Mouse (Mus musculus) ES-E14 (cell line): ENCODE results near the gene Gm10518. TPM values are rescaled to one million over a fixed set of nuclear protein-coding genes. Genes with fewer than 3 reads are reported as not detected.
"Not testable (repeated sequence)": the region's sequence is repeated elsewhere in the genome, so short reads cannot be mapped to it uniquely, and the experiment has no call there.

Source experiments
- DNase-seq: peaks from one replicate; pipeline ENCODE4 v3.0.0-alpha.2; 2013; ENCODE audit warnings: low read depth, low spot score
- H3K27ac ChIP-seq: 2 replicates; pipeline ENCODE4 v1.5.1; 2012; ENCODE audit warnings: low read depth, mild to moderate bottlenecking, low read length, moderate library complexity, mixed read lengths; ENCODE audit not compliant: poor library complexity, insufficient read depth, severe bottlenecking
- H3K36me3 ChIP-seq: 2 replicates; pipeline ENCODE4 v1.6.1; 2012; ENCODE audit warnings: mild to moderate bottlenecking, low read length, moderate library complexity, mixed read lengths; ENCODE audit not compliant: control insufficient read depth, poor library complexity, insufficient read depth, severe bottlenecking
- H3K4me1 ChIP-seq, 2 experiments: fragments of 150-350 bp in 1 of 2; sonication (generic) in 1 of 2; 2 replicates each; pipeline ENCODE4 v1.6.1; 2012; ENCODE audit warnings: low read length in 2 of 2, mild to moderate bottlenecking in 1 of 2, mixed read lengths in 1 of 2; ENCODE audit not compliant: control insufficient read depth in 2 of 2, insufficient read depth in 2 of 2, poor library complexity in 1 of 2
- H3K4me3 ChIP-seq, 2 experiments: fragments of 150-350 bp in 1 of 2; sonication (generic) in 1 of 2; 2 replicates each; pipeline ENCODE4 v1.5.1; 2012; ENCODE audit warnings: low read length in 2 of 2, low read depth in 1 of 2, mild to moderate bottlenecking in 1 of 2, mixed read lengths in 1 of 2; ENCODE audit not compliant: insufficient read depth in 1 of 2, poor library complexity in 1 of 2, severe bottlenecking in 1 of 2
- H3K9ac ChIP-seq: 2 replicates; pipeline ENCODE4 v1.6.1; 2012; ENCODE audit warnings: low read depth, mild to moderate bottlenecking, low read length, mixed read lengths; ENCODE audit not compliant: poor library complexity, insufficient read depth, severe bottlenecking
- H3K9me3 ChIP-seq: fragments of 150-350 bp; sonication (generic); 2 replicates; pipeline ENCODE4 v1.6.1; 2012; ENCODE audit warnings: low read depth, mild to moderate bottlenecking, low read length; ENCODE audit not compliant: control insufficient read depth, insufficient read depth
- CHD2 ChIP-seq: IDR thresholded peaks from 2 replicates; pipeline ENCODE4 v1.6.1; 2014; ENCODE audit warnings: mild to moderate bottlenecking, low read depth, low read length, inconsistent platforms
- HCFC1 ChIP-seq: IDR thresholded peaks from 2 replicates; pipeline ENCODE4 v1.6.1; 2012; ENCODE audit warnings: low read length, inconsistent platforms, borderline replicate concordance; ENCODE audit not compliant: insufficient read depth
- MAFK ChIP-seq: IDR thresholded peaks from 2 replicates; pipeline ENCODE4 v1.6.1; 2014; ENCODE audit warnings: mild to moderate bottlenecking, low read depth, low read length, inconsistent platforms; ENCODE audit not compliant: insufficient read depth
- ZC3H11A ChIP-seq: IDR thresholded peaks from 2 replicates; pipeline ENCODE4 v1.6.1; 2012; ENCODE audit warnings: low read depth, mild to moderate bottlenecking, inconsistent platforms, low read length, borderline replicate concordance
- ZNF384 ChIP-seq: IDR thresholded peaks from 2 replicates; pipeline ENCODE4 v1.6.1; 2012; ENCODE audit warnings: low read depth, low read length, inconsistent platforms
- in situ Hi-C, 2 experiments: fragments of 600-800 bp; cut with MboI; formaldehyde crosslinking; loops; one replicate each; pipeline ENCODE4 v1.15.1; 2025; ENCODE audit warnings: low sequenced_read_pairs in 2 of 2, inconsistent platforms in 1 of 2; ENCODE audit not compliant: unreplicated experiment in 2 of 2
- total RNA-seq: library from RNA; depleted of rRNA; stranded (reverse); fragments of 300-350 nt; gene quantifications from 2 replicates; pipeline ENCODE4 v1.2.3, GENCODE M21; 2012

The Gm10518 gene
- total RNA-seq, 1 experiment, result 5.0 TPM

DNA sequence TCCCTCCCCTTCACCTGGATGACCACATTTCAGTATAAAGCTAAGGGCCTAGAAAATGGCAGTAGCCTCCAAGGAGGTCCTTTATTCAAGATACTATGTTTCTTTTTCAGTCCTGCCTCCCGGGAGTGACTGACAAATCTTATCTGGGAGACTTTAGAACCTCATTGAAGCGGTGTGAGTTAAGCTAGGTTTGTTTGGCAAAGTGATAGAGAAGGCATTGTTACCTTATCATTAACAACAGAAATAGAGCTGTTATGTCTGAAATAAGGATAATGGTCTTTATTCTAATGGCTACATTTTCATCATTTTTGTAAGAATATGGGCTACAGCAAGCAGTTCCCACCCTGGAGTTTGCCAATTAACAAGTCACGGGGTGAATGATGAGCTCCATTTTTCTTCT lies 5.1 kb downstream of the Gm10518 start:
- no peak overlapping the region for H3K27ac ChIP-seq
- no peaks in the 10 kb centered on the region for H3K36me3 ChIP-seq
- no peak overlapping the region for H3K4me3 ChIP-seq
- H3K9ac ChIP-seq, result no peak overlapping the region
- no peaks in the 10 kb centered on the region for H3K4me1 ChIP-seq
- TF ChIP-seq ZC3H11A (no peak), HCFC1 (no peak), ZNF384 (no peak), CHD2 (no peak), MAFK (no peak)
- in situ Hi-C loops, result no loop called here
- no peaks in the 10 kb centered on the region for H3K9me3 ChIP-seq
- DNase-seq, result no peak

DNA sequence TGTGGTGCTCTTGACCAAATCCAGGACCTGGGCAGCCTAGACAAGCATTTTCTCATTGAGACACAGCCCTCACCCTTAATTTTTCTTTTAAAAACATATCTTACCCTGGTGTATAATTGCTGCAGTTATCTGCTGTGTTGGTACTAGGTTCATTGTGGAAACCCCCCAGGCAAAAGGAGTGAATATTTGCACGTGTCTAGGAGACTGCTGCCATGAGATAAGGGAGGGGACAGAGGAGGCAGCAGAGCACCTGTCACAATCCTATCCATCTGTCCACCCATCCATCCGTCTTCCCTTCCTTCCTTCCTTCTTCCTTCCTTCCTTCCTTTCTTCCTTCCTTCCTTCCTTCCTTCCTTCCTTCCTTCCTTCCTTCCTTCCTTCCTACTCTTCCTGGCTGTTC lies 10.2 kb downstream of the Gm10518 start:
- Histone ChIP-seq H3K4me1 (no peaks in the 10 kb centered on the region), H3K4me3 (no peak overlapping the region), H3K36me3 (no peaks in the 10 kb centered on the region), H3K9ac (no peak overlapping the region), H3K9me3 (peaks cover 4% of the 10 kb centered on the region; the same call in 1 of the 2 replicates), H3K27ac (no peak overlapping the region)
- in situ Hi-C loops, result no loop called here
- TF ChIP-seq HCFC1, result no peak
- TF ChIP-seq ZC3H11A, result no peak
- TF ChIP-seq MAFK, result no peak
- TF ChIP-seq ZNF384, result no peak
- no peak for TF ChIP-seq CHD2
- DNase-seq, result no peak

DNA sequence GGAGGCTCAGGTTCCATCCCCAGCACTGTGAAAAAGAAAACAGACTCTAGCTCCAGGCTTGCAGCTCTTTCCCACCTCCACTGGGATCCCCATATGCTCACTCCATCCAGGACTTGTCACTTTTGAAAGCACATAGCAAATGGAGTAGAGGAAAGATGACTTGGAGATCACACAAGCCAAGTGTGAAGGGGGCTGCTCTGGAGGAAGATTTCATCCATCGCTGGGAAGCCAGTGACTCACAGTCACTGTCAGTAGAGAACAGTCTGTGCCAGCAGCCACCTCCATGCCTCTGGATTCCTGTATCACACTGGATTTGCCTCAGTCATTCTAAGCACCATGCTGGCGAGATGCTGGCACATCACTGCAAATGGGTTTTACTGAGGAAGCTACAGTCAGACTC lies 11.4 kb downstream of the Gm10518 start:
- in situ Hi-C loops, result no loop called here
- H3K27ac ChIP-seq, result 0 out of 2 replicates have a peak overlapping the region, but pooled peaks have one; percentile 19
- H3K4me3 ChIP-seq, result no peak overlapping the region
- H3K4me1 ChIP-seq, result no peaks in the 10 kb centered on the region
- no peaks in the 10 kb centered on the region for H3K36me3 ChIP-seq
- no peak overlapping the region for H3K9ac ChIP-seq
- no peak for DNase-seq
- peaks cover 4% of the 10 kb centered on the region; the same call in 1 of the 2 replicates for H3K9me3 ChIP-seq
- TF ChIP-seq ZNF384, result no peak
- no peak for TF ChIP-seq ZC3H11A
- TF ChIP-seq CHD2, result no peak
- no peak for TF ChIP-seq MAFK
- TF ChIP-seq HCFC1, result no peak

DNA sequence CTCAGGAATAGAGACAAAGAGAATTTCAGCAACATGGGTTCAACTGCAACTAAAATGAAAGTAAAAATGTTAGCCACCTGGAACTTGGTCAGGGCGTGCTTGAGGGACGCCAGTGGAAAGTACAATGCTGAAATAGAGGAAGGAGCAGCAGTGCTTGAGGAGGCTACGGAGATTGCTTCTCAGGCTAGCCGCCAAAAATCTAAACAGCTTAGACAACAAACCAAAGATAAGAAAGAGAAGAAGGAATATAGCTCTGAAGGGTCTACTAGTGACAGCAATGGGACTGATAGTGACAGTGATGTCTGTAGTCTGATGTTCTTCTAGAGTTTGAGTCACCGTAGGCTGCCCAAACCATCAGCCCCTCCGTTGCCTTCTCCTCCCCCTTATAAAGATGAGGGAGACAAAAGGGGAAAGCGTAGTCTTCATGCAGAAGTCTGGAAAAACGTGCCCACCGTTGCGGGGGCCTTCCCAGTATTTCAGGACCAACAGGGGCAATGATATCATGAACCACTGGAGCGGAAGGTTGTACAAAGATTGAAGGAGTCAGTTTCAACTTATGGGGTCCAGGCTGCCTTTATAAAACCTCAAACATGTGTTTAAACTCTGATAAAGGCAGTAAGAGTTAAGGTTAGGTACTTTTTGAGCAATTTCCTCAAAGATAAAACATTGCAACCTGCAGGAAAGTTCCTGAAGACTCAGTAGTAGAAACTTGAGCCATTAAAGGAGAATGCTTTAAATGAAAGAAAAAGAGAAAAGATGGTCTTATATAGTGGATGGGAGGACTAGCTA lies 15.5 kb downstream of the Gm10518 start:
- H3K4me3 ChIP-seq, H3K9ac ChIP-seq, DNase-seq, H3K9me3 ChIP-seq, H3K36me3 ChIP-seq, H3K4me1 ChIP-seq, H3K27ac ChIP-seq, in situ Hi-C loops: not testable (repeated sequence)

DNA sequence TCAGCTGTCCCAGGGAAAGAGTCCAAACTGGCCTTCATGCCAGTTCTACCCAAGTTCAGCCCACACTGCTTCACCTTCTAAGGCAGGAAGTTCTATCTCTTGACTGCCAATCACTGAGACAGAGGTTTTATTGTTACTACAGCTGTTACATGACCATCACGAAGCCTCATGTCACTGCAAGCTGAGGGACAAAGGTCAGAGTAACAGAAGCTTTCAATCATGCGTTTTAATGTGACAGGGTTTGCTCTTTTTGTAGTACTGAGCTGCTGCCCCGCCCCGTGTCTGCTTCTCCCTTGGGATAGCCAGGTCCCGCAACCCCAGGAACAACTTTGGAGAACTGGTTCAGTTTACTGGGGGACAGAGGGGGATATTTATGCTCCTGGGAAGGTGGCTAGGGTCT lies 21.4 kb downstream of the Gm10518 start:
- H3K4me3 ChIP-seq, result no peak overlapping the region
- H3K9ac ChIP-seq, result no peak overlapping the region
- in situ Hi-C loops, result no loop called here
- no peak for DNase-seq
- H3K27ac ChIP-seq, result no peak overlapping the region
- no peaks in the 10 kb centered on the region for H3K36me3 ChIP-seq
- H3K9me3 ChIP-seq, result no peaks in the 10 kb centered on the region
- no peak for TF ChIP-seq ZNF384
- no peak for TF ChIP-seq ZC3H11A
- TF ChIP-seq HCFC1, result no peak
- TF ChIP-seq CHD2, result no peak
- no peak for TF ChIP-seq MAFK
- no peaks in the 10 kb centered on the region for H3K4me1 ChIP-seq
